Mouse (Mus musculus): ENCODE results near the gene Tmem161a. TPM values are rescaled to one million over a fixed set of nuclear protein-coding genes. Genes with fewer than 3 reads are reported as not detected.

Tmem161a gene
- polyA plus RNA-seq, 1 experiment = 57.8 TPM

GRCm38 (mm10) chr8:70200098-70200681, 28.0 kb downstream of the Tmem161a start:
- H3K4me3 ChIP-seq (ENCODE audit: insufficient read depth, poor library complexity, severe bottlenecking) = no peak overlapping the region
- peaks cover 9% of the 10 kb centered on the region for H3K27me3 ChIP-seq (ENCODE audit: control insufficient read depth, insufficient read depth, insufficient read length)
- H3ac ChIP-seq (ENCODE audit: control insufficient read depth, insufficient read length, low read depth) = no peak overlapping the region
- no peaks in the 10 kb centered on the region for H3K36me3 ChIP-seq (ENCODE audit: control insufficient read depth, insufficient read depth)
- H3K79me2 ChIP-seq (ENCODE audit: control insufficient read depth, insufficient read depth) = no peaks in the 10 kb centered on the region
- peak; percentile 58 for TF ChIP-seq CTCF (IDR thresholded peaks at IDR 0.05; ENCODE audit: control insufficient read depth, insufficient read depth, insufficient read length)
- TF ChIP-seq FOSL1 (IDR thresholded peaks at IDR 0.05; ENCODE audit: insufficient read depth, low read length, poor library complexity, severe bottlenecking) = no peak
- no peak for TF ChIP-seq MYOG (IDR thresholded peaks at IDR 0.05; ENCODE audit: control insufficient read depth, extremely low read depth, insufficient read length)
- no peaks in the 10 kb centered on the region for H3K79me3 ChIP-seq (ENCODE audit: low read depth)

DNA sequence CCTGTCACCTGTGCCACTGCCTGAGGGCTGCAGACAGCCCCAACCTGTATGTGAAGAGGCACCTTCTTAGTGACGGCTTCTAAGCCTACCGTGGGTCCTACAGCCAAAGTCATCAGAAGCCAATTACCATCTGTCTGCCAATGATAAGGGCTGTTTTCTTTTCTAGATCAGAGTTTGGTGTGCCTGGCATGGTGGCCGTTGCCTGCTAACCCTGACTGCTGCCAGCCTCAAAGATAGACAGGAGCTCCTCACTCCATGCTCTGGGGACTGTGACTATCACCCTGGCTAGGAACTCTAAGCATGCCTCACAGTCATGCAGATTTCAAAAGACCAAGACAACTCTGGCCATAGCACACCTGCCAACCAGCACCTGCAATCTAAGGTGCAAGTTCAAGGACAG, 29.3 kb downstream of the Tmem161a start:
- Histone ChIP-seq H3K36me3 (ENCODE audit: control insufficient read depth, insufficient read depth) (no peaks in the 10 kb centered on the region), H3K27me3 (ENCODE audit: control insufficient read depth, insufficient read depth, insufficient read length) (peaks cover 9% of the 10 kb centered on the region), H3K79me3 (ENCODE audit: low read depth) (no peaks in the 10 kb centered on the region), H3K79me2 (ENCODE audit: control insufficient read depth, insufficient read depth) (no peaks in the 10 kb centered on the region), H3ac (ENCODE audit: control insufficient read depth, insufficient read length, low read depth) (no peak overlapping the region), H3K4me3 (ENCODE audit: insufficient read depth, poor library complexity, severe bottlenecking) (no peak overlapping the region)
- TF ChIP-seq CTCF (IDR thresholded peaks at IDR 0.05; ENCODE audit: control insufficient read depth, insufficient read depth, insufficient read length) = no peak
- TF ChIP-seq MYOD1 (IDR thresholded peaks at IDR 0.05; ENCODE audit: control insufficient read depth, insufficient read length, low read depth) = no peak
- no peak for TF ChIP-seq FOSL1 (IDR thresholded peaks at IDR 0.05; ENCODE audit: insufficient read depth, low read length, poor library complexity, severe bottlenecking)
- no peak for TF ChIP-seq CEBPB (IDR thresholded peaks at IDR 0.05; ENCODE audit: low read depth)
- TF ChIP-seq USF1 (IDR thresholded peaks at IDR 0.05; ENCODE audit: low read depth) = no peak
- TF ChIP-seq MYOG (IDR thresholded peaks at IDR 0.05; ENCODE audit: control insufficient read depth, extremely low read depth, insufficient read length) = no peak
- TF ChIP-seq MAX (IDR thresholded peaks at IDR 0.05) = no peak

DNA sequence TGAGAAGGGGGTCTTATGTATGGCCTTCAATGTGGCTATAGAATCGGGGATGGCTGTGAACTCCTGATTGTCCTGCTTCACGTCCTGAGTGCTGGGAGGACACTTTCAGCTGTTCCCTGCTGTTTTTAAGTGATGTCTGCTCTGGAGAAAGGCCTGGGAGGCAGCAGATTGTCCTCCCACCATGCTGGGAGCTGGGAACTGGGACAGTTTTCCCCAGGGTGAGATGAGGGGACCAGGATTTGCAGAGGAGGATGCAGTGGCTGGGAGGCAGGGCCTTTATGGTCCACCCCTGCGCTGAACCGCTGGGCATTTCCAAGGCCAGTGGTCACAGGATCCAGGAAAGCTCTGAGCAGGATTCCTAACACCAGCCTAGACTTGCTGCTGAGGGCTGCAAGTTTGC, 30.9 kb downstream of the Tmem161a start:
- TF ChIP-seq USF1 (IDR thresholded peaks at IDR 0.05; ENCODE audit: low read depth) = no peak
- TF ChIP-seq MAX (IDR thresholded peaks at IDR 0.05) = no peak
- TF ChIP-seq MYOD1 (IDR thresholded peaks at IDR 0.05; ENCODE audit: control insufficient read depth, insufficient read length, low read depth) = no peak
- no peak for TF ChIP-seq MYOG (IDR thresholded peaks at IDR 0.05; ENCODE audit: control insufficient read depth, extremely low read depth, insufficient read length)
- TF ChIP-seq CTCF (IDR thresholded peaks at IDR 0.05; ENCODE audit: control insufficient read depth, insufficient read depth, insufficient read length) = no peak
- no peak for TF ChIP-seq CEBPB (IDR thresholded peaks at IDR 0.05; ENCODE audit: low read depth)
- no peak for TF ChIP-seq FOSL1 (IDR thresholded peaks at IDR 0.05; ENCODE audit: insufficient read depth, low read length, poor library complexity, severe bottlenecking)
- Histone ChIP-seq H3K79me3 (ENCODE audit: low read depth) (no peaks in the 10 kb centered on the region), H3ac (ENCODE audit: control insufficient read depth, insufficient read length, low read depth) (no peak overlapping the region), H3K27me3 (ENCODE audit: control insufficient read depth, insufficient read depth, insufficient read length) (peaks cover 9% of the 10 kb centered on the region), H3K36me3 (ENCODE audit: control insufficient read depth, insufficient read depth) (no peaks in the 10 kb centered on the region), H3K79me2 (ENCODE audit: control insufficient read depth, insufficient read depth) (no peaks in the 10 kb centered on the region), H3K4me3 (ENCODE audit: insufficient read depth, poor library complexity, severe bottlenecking) (no peak overlapping the region)

- Histone ChIP-seq H3K79me2 (ENCODE audit: control insufficient read depth, insufficient read depth) (no peaks in the 10 kb centered on the region), H3ac (ENCODE audit: control insufficient read depth, insufficient read length, low read depth) (no peak overlapping the region), H3K27me3 (ENCODE audit: control insufficient read depth, insufficient read depth, insufficient read length) (peaks cover 9% of the 10 kb centered on the region), H3K79me3 (ENCODE audit: low read depth) (no peaks in the 10 kb centered on the region), H3K36me3 (ENCODE audit: control insufficient read depth, insufficient read depth) (no peaks in the 10 kb centered on the region), H3K4me3 (ENCODE audit: insufficient read depth, poor library complexity, severe bottlenecking) (no peak overlapping the region)
- no peak for TF ChIP-seq CEBPB (IDR thresholded peaks at IDR 0.05; ENCODE audit: low read depth)
- TF ChIP-seq MYOD1 (IDR thresholded peaks at IDR 0.05; ENCODE audit: control insufficient read depth, insufficient read length, low read depth) = no peak
- TF ChIP-seq MAX (IDR thresholded peaks at IDR 0.05) = no peak
- TF ChIP-seq CTCF (IDR thresholded peaks at IDR 0.05; ENCODE audit: control insufficient read depth, insufficient read depth, insufficient read length) = no peak
- no peak for TF ChIP-seq FOSL1 (IDR thresholded peaks at IDR 0.05; ENCODE audit: insufficient read depth, low read length, poor library complexity, severe bottlenecking)
- TF ChIP-seq MYOG (IDR thresholded peaks at IDR 0.05; ENCODE audit: control insufficient read depth, extremely low read depth, insufficient read length) = no peak
- no peak for TF ChIP-seq USF1 (IDR thresholded peaks at IDR 0.05; ENCODE audit: low read depth)
Observed at GRCm38 (mm10) chr8:70204757-70205156, 32.6 kb downstream of the Tmem161a start.

DNA sequence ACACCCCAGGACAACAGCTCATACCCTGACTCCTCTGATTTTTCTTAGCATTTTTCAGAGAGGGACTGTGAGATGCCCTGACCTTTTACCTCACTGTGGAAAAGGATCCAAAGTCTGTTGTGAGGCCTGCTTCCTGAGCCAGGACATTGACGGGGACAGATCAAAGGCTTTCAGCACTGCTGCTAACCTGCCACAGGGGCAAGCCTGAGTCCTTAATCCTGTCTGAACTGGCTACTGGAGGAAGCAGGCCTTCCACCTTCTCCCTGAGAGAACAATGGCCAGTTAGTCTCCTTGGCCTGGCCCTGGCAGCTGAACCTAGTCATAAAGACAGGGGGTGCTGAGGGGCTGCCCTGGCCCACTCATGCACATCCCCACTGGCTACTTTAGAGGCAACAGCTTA, 36.0 kb downstream of the Tmem161a start:
- Histone ChIP-seq H3K4me3 (ENCODE audit: insufficient read depth, poor library complexity, severe bottlenecking) (no peak overlapping the region), H3K27me3 (ENCODE audit: control insufficient read depth, insufficient read depth, insufficient read length) (peaks cover 4% of the 10 kb centered on the region), H3ac (ENCODE audit: control insufficient read depth, insufficient read length, low read depth) (no peak overlapping the region), H3K79me3 (ENCODE audit: low read depth) (no peaks in the 10 kb centered on the region), H3K79me2 (ENCODE audit: control insufficient read depth, insufficient read depth) (no peaks in the 10 kb centered on the region), H3K36me3 (ENCODE audit: control insufficient read depth, insufficient read depth) (no peaks in the 10 kb centered on the region)
- TF ChIP-seq CEBPB (IDR thresholded peaks at IDR 0.05; ENCODE audit: low read depth) (no peak), MAX (IDR thresholded peaks at IDR 0.05) (no peak), FOSL1 (IDR thresholded peaks at IDR 0.05; ENCODE audit: insufficient read depth, low read length, poor library complexity, severe bottlenecking) (no peak)

- H3ac ChIP-seq (ENCODE audit: control insufficient read depth, insufficient read length, low read depth) = no peak overlapping the region
- TF ChIP-seq MYOG (IDR thresholded peaks at IDR 0.05; ENCODE audit: control insufficient read depth, extremely low read depth, insufficient read length) = no peak
- TF ChIP-seq MAX (IDR thresholded peaks at IDR 0.05) = no peak
- TF ChIP-seq MYOD1 (IDR thresholded peaks at IDR 0.05; ENCODE audit: control insufficient read depth, insufficient read length, low read depth) = no peak
- TF ChIP-seq FOSL1 (IDR thresholded peaks at IDR 0.05; ENCODE audit: insufficient read depth, low read length, poor library complexity, severe bottlenecking) = no peak
- TF ChIP-seq USF1 (IDR thresholded peaks at IDR 0.05; ENCODE audit: low read depth) = no peak
- TF ChIP-seq CEBPB (IDR thresholded peaks at IDR 0.05; ENCODE audit: low read depth) = no peak
- TF ChIP-seq CTCF (IDR thresholded peaks at IDR 0.05; ENCODE audit: control insufficient read depth, insufficient read depth, insufficient read length) = no peak
- H3K79me2 ChIP-seq (ENCODE audit: control insufficient read depth, insufficient read depth) = no peaks in the 10 kb centered on the region
- no peak overlapping the region for H3K4me3 ChIP-seq (ENCODE audit: insufficient read depth, poor library complexity, severe bottlenecking)
- H3K27me3 ChIP-seq (ENCODE audit: control insufficient read depth, insufficient read depth, insufficient read length) = peaks cover 4% of the 10 kb centered on the region
- H3K79me3 ChIP-seq (ENCODE audit: low read depth) = no peaks in the 10 kb centered on the region
- H3K36me3 ChIP-seq (ENCODE audit: control insufficient read depth, insufficient read depth) = no peaks in the 10 kb centered on the region
Observed at GRCm38 (mm10) chr8:70210538-70210937, 38.4 kb downstream of the Tmem161a start.
